In the genomic region with DNA sequence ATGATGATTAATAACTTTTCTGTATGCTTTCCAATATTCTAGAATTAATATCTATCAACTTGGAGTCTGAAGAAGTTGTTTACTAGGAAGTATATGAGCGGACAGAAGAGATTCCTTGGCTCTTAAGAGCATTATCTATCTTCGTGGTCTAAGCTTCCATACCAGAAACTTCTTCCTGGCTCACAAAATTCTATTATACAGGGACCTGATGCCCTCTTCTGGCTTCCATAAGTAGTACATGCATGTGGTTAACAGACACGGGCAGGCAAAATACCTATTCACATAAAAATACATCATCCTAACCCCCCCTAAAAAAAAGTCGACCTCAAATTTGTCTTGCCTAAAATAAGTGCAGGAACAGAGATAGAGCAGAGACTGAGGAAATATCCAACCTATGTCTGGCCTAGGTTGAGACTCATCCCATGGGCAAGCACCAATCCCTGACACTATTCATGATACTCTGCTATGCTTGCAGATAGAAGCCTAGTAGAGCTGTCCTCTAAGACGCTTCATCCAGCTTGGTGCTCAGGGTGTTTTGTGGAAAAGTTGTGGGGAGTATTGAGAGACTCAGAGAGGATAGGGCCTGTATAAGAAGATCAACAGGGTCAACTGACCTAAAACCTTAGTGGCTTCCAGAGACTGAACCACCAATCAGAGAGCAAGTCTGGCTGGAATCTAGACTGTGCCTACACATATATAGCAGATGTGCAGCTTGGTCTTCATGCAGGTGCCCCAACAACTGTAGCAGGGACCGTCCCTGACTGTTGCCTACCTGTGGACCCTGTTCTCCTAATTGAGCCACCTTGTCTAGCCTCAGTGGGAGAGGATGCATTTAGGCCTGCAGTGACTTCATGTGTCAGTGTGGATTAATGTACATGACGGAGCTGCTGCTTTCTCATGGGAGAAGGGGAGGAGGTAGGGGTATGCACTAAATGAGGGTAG, we compare ENCODE assay signal across 7 mouse cellular contexts. TPM values are rescaled to one million over a fixed set of nuclear protein-coding genes. Genes with fewer than 3 reads are reported as not detected.
DNase-seq lines count a peak whose midpoint lies in the region; ATAC-seq and TF ChIP-seq lines count a peak whose summit lies in the region.

No protein-coding gene starts in this region.

- H3K4me3 ChIP-seq in layer of hippocampus, adult 2 months: no peak overlapping the region
- no peak overlapping the region for H3K4me3 ChIP-seq in midbrain, embryonic 11.5 days (ENCODE audit: low read depth, low read length)

- DNase-seq in urinary bladder, postnatal 14 days (ENCODE audit: low spot score): peak; percentile 42
- DNase-seq in urinary bladder, postnatal 4 days (ENCODE audit: low spot score in 2 of 2): no peak
- DNase-seq in brain, embryonic 18.5 days (ENCODE audit: low read depth, low spot score): peak; percentile 3
- peak; percentile 52 to 73 for DNase-seq in heart, postnatal 10 days
- DNase-seq in layer of hippocampus, adult 2 months (ENCODE audit: low spot score in 2 of 2): peak; percentile 19 to 56
- no peak for DNase-seq in midbrain, embryonic 11.5 days (ENCODE audit: low spot score, missing footprints)

- no peak overlapping the region for H3K9ac ChIP-seq in midbrain, embryonic 11.5 days (ENCODE audit: low read length)

- peak; percentile 42; the same call in 1 of the 2 replicates for ATAC-seq in midbrain, embryonic 11.5 days (ENCODE audit: low FRiP score)
- no peak for ATAC-seq in monocyte, adult 5-6 weeks (replicated peaks; ENCODE audit: insufficient number of reproducible peaks, low FRiP score, low TSS enrichment, poor library complexity, severe bottlenecking)

- TF ChIP-seq CTCF in layer of hippocampus, adult 2 months (conservative IDR thresholded peaks at IDR 0.05): peak; percentile 82

- H3K9me3 ChIP-seq in midbrain, embryonic 11.5 days (ENCODE audit: control insufficient read depth, low read length): no peaks in the 10 kb centered on the region

- no peak overlapping the region for H3K27ac ChIP-seq in layer of hippocampus, adult 2 months
- no peak overlapping the region for H3K27ac ChIP-seq in midbrain, embryonic 11.5 days (ENCODE audit: low read depth, low read length)

- H3K4me2 ChIP-seq in midbrain, embryonic 11.5 days: no peak overlapping the region

- no peaks in the 10 kb centered on the region for H3K4me1 ChIP-seq in midbrain, embryonic 11.5 days (ENCODE audit: control insufficient read depth, insufficient read depth, low read length)

- intact Hi-C loops in heart, postnatal 10 days (cut with DNase I): loop anchor here (1.0 to 5.0 kb wide), 6 partner anchors 93 to 614 kb away; no protein-coding TSS in a partner anchor

- no peaks in the 10 kb centered on the region for H3K36me3 ChIP-seq in midbrain, embryonic 11.5 days (ENCODE audit: control insufficient read depth, insufficient read depth, low read length)

- WGBS in midbrain, embryonic 11.5 days: 47% methylated on average over 7 of the region's 7 CpGs

- H3K27me3 ChIP-seq in midbrain, embryonic 11.5 days (ENCODE audit: control insufficient read depth, insufficient read depth, low read length): no peaks in the 10 kb centered on the region

RNA-seq across cellular contexts. Expression of gene Akr1c12, which starts 2.5 kb away (rescaled TPM):
- not detected for total RNA-seq in heart, postnatal 10 days (2021)
- total RNA-seq in layer of hippocampus, adult 2 months (2021): not detected
- 0.29 and 0.49 TPM in 2 replicates for polyA plus RNA-seq in midbrain, embryonic 11.5 days (2014; fragmentation: Nextera tagmentation; extraction: Ambion mirVana)
- 0.78 TPM in 1 of 3 replicates, not detected in the others for total RNA-seq in monocyte, adult 5-6 weeks (2017)

RNA-seq across cellular contexts. Expression of gene Akr1c19, which starts 53.2 kb away (rescaled TPM):
- total RNA-seq in heart, postnatal 10 days (2021): 1 to 10 TPM; 2.4 to 3.0 TPM
- total RNA-seq in layer of hippocampus, adult 2 months (2021): not detected
- polyA plus RNA-seq in midbrain, embryonic 11.5 days (2014; fragmentation: Nextera tagmentation; extraction: Ambion mirVana): 0.31 and 0.39 TPM in 2 replicates
- total RNA-seq in monocyte, adult 5-6 weeks (2017): not detected in 3 replicates

Comparison
In these comparisons a context has a peak if more than half of its experiments do, and no peak if none do; other contexts are left out.
1. DNase-seq: peak in urinary bladder, postnatal 14 days (single experiment), brain, embryonic 18.5 days (single experiment), heart, postnatal 10 days (2 of 2) and layer of hippocampus, adult 2 months (2 of 2); none in urinary bladder, postnatal 4 days (0 of 2) and midbrain, embryonic 11.5 days (single experiment).